27 mouse cellular contexts compared by ENCODE assay signal in the genomic region with DNA sequence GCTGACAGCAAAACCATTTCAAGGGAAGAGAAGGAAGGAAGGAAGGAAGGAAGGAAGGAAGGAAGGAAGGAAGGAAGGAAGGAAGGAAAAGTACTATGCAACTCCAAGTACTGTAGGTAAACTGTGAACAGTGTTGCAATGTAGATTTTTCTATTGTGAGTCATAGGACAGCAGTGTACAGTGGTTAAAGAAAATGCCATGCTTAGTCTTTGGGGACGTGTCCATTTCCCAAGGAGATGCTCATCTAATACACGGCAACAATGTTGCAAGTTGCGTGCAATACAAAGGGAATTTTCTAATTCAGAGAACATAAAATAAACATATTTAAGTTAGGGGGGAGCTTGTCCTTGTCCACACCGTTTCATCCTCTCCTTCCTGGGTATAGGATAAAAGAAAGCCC.
"Had no signal": no experiment of that assay in that cellular context is flagged by ENCODE, and none has a peak within 500 bp of the region (broad histone marks: within the 10 kb centered on the region; RNA-seq: fewer than 3 reads in every experiment).

No protein-coding gene starts in this region.

- DNase-seq: gastrocnemius, postnatal 14 days; gastrocnemius, postnatal 36 days; heart, adult 11 months; heart, adult 2 months; heart, postnatal 14 days; heart, postnatal 36 days; kidney, adult 18-20 months; kidney, adult 9 months; kidney, postnatal 14 days; kidney, postnatal 36 days; layer of hippocampus, adult 9-11 months; layer of hippocampus, postnatal 36 days; liver; liver, embryonic 13.5 days had no signal

- H3K27me3 ChIP-seq: heart, embryonic 13.5 days; heart, embryonic 15.5 days; hindbrain, embryonic 12.5 days; intestine, embryonic 15.5 days; kidney, embryonic 15.5 days; limb, embryonic 12.5 days; liver, embryonic 13.5 days; liver, embryonic 15.5 days had no signal

- H3K4me3 ChIP-seq: heart, adult 2 months; heart, embryonic 13.5 days; heart, embryonic 15.5 days; hindbrain, embryonic 12.5 days; intestine, embryonic 15.5 days; kidney, embryonic 15.5 days; left cerebral cortex, adult 2 months; limb, embryonic 10.5 days; limb, embryonic 12.5 days; liver, embryonic 13.5 days; liver, embryonic 15.5 days had no signal

- H3K4me2 ChIP-seq: heart, embryonic 11.5 days; heart, embryonic 13.5 days; heart, embryonic 15.5 days; hindbrain, embryonic 12.5 days; hindbrain, embryonic 14.5 days; intestine, embryonic 15.5 days; kidney, embryonic 15.5 days; limb, embryonic 12.5 days; liver, embryonic 11.5 days; liver, embryonic 13.5 days; liver, embryonic 15.5 days had no signal

- H3K27ac ChIP-seq: heart, adult 2 months; heart, embryonic 13.5 days; heart, embryonic 15.5 days; hindbrain, embryonic 12.5 days; hindbrain, embryonic 14.5 days; intestine, embryonic 15.5 days; kidney, embryonic 15.5 days; kidney, postnatal 0 days; left cerebral cortex, adult 2 months; limb, embryonic 10.5 days; limb, embryonic 12.5 days; liver, embryonic 13.5 days; liver, embryonic 15.5 days had no signal

- H3K4me1 ChIP-seq: hindbrain, embryonic 12.5 days; liver, embryonic 13.5 days; liver, embryonic 15.5 days had no signal

- H3K9me3 ChIP-seq: heart, embryonic 13.5 days; heart, embryonic 15.5 days; hindbrain, embryonic 12.5 days; intestine, embryonic 15.5 days; kidney, embryonic 15.5 days; limb, embryonic 10.5 days; limb, embryonic 12.5 days; liver, embryonic 13.5 days; liver, embryonic 15.5 days had no signal

- H3K36me3 ChIP-seq: intestine, embryonic 15.5 days; liver, embryonic 15.5 days had no signal
